Mouse (Mus musculus) spleen, adult 12 weeks (tissue): ENCODE results near the gene Apba1.

Experiments used
- DNase-seq: peaks from one replicate; pipeline ENCODE4 v3.0.0; 2022; ENCODE audit warnings: low spot score

Gene Apba1

GRCm38 (mm10) chr19:23874502-23874901 lies 115.8 kb downstream of the Apba1 start:
- no peak for DNase-seq

- no peak for DNase-seq
These were observed 117.1 kb downstream of the Apba1 start for GRCm38 (mm10) chr19:23875819-23876218.

GRCm38 (mm10) chr19:23879862-23880261 lies 121.2 kb downstream of the Apba1 start:
- no peak for DNase-seq

- DNase-seq: no peak
These were observed 127.5 kb downstream of the Apba1 start for GRCm38 (mm10) chr19:23886169-23886568.

GRCm38 (mm10) chr19:23891421-23891820 lies 132.7 kb downstream of the Apba1 start:
- DNase-seq: no peak

GRCm38 (mm10) chr19:23892633-23893032 lies 133.9 kb downstream of the Apba1 start:
- DNase-seq: no peak

GRCm38 (mm10) chr19:23893093-23893889 lies 134.6 kb downstream of the Apba1 start:
- DNase-seq: no peak

GRCm38 (mm10) chr19:23893946-23894345 lies 135.3 kb downstream of the Apba1 start:
- no peak for DNase-seq

GRCm38 (mm10) chr19:23894822-23895221 lies 136.1 kb downstream of the Apba1 start:
- no peak for DNase-seq

- DNase-seq: no peak
These were observed 138.2 kb downstream of the Apba1 start for GRCm38 (mm10) chr19:23896915-23897314.

GRCm38 (mm10) chr19:23898501-23898900 lies 139.8 kb downstream of the Apba1 start:
- no peak for DNase-seq

- DNase-seq: no peak
These were observed 142.5 kb downstream of the Apba1 start for GRCm38 (mm10) chr19:23901177-23901576.

GRCm38 (mm10) chr19:23901768-23902167 lies 143.1 kb downstream of the Apba1 start:
- no peak for DNase-seq

- DNase-seq: no peak
These were observed 144.4 kb downstream of the Apba1 start for GRCm38 (mm10) chr19:23903066-23903465.

GRCm38 (mm10) chr19:23904922-23905321 lies 146.2 kb downstream of the Apba1 start:
- DNase-seq: no peak

GRCm38 (mm10) chr19:23905772-23906171 lies 147.1 kb downstream of the Apba1 start:
- DNase-seq: no peak

- DNase-seq: no peak
These were observed 151.7 kb downstream of the Apba1 start for GRCm38 (mm10) chr19:23910345-23910744.

GRCm38 (mm10) chr19:23919384-23920219 lies 160.9 kb downstream of the Apba1 start:
- DNase-seq: no peak

GRCm38 (mm10) chr19:23920220-23920544 lies 161.5 kb downstream of the Apba1 start:
- DNase-seq: no peak

- no peak for DNase-seq
These were observed 163.9 kb downstream of the Apba1 start for GRCm38 (mm10) chr19:23922601-23923000.

GRCm38 (mm10) chr19:23924057-23924456 lies 165.4 kb downstream of the Apba1 start:
- DNase-seq: no peak

- no peak for DNase-seq
These were observed 166.1 kb downstream of the Apba1 start for GRCm38 (mm10) chr19:23924791-23925190.

- DNase-seq: no peak
These were observed 166.9 kb downstream of the Apba1 start for GRCm38 (mm10) chr19:23925541-23925940.
